Mouse (Mus musculus) megakaryocyte, adult 5-6 weeks (primary cell): Measurements from ENCODE around the gene Cyld. TPM values are rescaled to one million over a fixed set of nuclear protein-coding genes. Genes with fewer than 3 reads are reported as not detected.
A peak's percentile ranks its signal among the peaks of the same experiment; 100 is the strongest.

Experiments
- ATAC-seq: 2 replicates; pipeline ENCODE4 v1.8.0; 2016; ENCODE audit warnings: mild to moderate bottlenecking, inconsistent platforms; ENCODE audit not compliant: poor library complexity, severe bottlenecking
- total RNA-seq, 2 experiments: library from RNA; stranded (forward) in 1 of 2; stranded (reverse) in 1 of 2; fragments of 153-499, 151-499 nt in 1 of 2; fragments of 221-1000, 200-1000 nt in 1 of 2; gene quantifications; 2 replicates each; pipeline versions ENCODE4 v1.2.3 to v1.2.4; 2015 to 2017

The Cyld gene
- total RNA-seq, 2 experiments from 2014 or later: 40.6 to 50.0 TPM

DNA sequence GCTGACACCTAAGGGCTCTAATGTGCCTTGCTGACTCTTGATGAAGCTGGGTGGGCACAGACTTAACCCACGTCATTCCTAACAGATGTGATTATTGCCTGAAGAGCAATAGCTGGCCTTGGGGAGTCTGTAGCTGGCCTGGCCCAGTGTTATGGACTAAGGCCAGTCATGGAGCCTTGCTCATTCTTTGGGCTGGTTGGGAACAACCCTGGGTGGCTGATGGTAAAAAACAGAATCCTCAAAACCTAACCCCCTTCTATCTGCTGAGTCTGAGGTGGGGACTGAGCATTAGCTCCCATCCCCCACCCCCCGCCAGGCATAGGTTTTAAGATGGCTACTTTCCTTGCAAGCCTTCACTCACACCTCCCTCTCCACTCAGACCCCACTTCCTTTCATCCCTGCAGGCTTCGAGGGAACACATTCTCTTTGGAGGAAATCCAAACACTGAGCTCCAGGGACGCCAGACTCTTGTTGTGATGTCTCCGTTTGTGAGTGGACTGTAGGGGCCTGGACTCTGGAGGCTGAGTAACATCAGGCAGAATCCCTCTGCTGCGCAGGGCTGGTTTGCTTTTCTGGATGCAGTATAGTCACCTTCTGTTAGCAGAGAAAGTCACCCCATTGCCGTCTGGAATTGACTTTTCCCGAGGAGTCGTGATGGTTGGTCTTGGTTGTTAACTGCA, 10.5 kb upstream of the Cyld start:
- no peak for ATAC-seq

- ATAC-seq: no peak
Observed at GRCm38 (mm10) chr8:88686906-88687235, 10.0 kb upstream of the Cyld start.

- no peak for ATAC-seq
Observed at GRCm38 (mm10) chr8:88689151-88689550, 7.7 kb upstream of the Cyld start.

DNA sequence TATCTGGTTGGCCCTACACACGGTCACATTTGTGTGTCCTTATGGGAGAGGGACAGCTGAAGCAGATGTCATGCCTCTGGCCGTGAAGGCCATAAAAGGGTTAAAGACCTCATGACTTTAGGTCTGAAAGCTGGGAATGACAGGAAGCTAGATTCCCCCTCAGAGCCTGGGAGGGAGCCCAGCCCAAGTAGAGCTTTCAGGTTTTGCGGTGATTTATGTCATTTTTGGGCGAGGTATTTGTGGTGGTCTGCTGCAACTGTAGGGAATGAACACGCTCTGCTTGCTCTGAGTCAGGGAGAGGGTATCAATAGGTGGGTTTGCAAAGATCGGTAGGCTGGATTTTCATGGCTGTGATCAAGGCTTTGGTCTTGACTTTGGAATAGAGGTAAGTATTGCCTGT, 6.9 kb upstream of the Cyld start:
- no peak for ATAC-seq

- no peak for ATAC-seq
Observed at GRCm38 (mm10) chr8:88691342-88691948, 5.4 kb upstream of the Cyld start.

- ATAC-seq: no peak
Observed at GRCm38 (mm10) chr8:88691961-88692360, 4.9 kb upstream of the Cyld start.

- ATAC-seq: no peak
Observed at GRCm38 (mm10) chr8:88692866-88693265, 4.0 kb upstream of the Cyld start.

DNA sequence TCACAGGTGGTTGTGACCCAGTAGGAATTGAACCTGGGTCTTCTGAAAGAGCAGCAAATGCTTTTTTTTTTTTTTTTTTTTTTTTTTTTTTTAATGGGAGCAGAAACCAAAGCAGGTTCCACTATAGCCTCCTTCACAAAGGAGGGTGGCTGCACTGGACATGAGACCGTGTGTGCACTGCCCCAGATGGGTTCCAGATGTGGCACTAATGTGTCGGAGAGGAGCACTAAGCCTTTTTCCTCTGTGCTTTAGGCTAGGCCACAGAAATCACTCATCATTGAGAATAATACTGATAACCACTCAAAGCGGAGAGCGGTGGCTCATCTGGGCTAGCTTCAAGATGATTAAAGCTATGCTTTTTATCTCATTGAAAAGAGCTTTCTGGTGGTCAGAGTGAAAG, 3.5 kb upstream of the Cyld start:
- ATAC-seq: no peak

DNA sequence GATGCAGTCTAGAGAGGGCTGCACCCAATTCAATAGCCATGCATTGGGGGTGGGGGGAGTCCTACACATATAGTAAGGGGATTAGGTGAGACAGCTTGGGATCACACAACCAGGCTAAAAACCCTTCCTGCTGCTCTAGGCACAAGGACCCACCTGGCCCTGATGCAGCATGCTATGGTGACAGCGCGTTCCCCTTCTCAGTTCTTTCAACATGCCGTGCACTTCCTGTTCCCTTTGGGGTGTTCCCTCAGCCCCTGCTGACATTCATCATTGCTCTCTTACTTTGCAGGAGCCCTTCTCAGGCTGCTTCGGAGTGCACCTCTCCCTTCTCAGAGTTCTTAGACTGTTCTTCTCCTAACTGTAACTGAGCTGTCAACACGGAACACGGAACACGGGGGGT, 2.5 kb upstream of the Cyld start:
- ATAC-seq: peak; percentile 60

DNA sequence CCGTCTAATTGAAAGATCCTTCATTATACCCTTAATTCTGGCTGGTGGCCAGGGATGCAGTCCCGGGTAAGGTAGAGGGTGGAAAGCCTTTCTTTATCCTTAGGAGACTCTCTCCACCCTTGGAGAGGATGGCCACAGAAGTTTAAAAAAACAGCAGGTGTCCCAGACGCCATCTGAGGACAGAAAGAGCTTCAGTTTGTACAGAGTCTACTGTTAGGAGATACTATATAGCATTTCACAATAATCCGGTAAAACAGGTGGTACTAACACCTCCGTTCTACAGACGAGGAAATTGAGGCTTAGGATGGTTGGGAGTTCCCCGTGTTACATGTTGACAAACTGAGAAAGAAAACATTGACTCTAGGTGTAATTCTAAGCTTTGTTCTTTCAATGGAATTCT, 600 bp upstream of the Cyld start:
- no peak for ATAC-seq

DNA sequence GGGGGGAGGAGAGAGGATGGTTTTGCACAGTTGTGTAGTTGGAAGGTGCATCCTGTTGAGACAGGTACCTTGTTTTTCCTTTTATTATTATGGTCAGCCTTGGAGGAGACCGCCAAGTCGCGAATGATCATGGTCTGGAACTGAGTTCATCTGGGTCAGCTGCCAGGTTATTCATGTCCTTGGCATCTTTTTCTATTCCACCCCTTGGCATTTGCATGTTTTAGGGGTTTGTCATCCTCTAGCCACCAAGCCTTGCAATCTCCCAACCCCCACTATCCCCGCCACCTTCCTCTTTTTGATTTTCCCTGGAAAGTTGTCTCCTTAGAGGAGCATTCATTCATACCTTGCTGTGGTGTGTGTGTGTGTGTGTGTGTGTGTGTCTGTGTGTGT, 809 bp downstream of the Cyld start:
- ATAC-seq: no peak

GRCm38 (mm10) chr8:88698048-88698447, 1.2 kb downstream of the Cyld start:
- ATAC-seq: no peak

GRCm38 (mm10) chr8:88701611-88702010, 4.8 kb downstream of the Cyld start:
- ATAC-seq: peak; percentile 22; the same call in 1 of the 2 replicates

DNA sequence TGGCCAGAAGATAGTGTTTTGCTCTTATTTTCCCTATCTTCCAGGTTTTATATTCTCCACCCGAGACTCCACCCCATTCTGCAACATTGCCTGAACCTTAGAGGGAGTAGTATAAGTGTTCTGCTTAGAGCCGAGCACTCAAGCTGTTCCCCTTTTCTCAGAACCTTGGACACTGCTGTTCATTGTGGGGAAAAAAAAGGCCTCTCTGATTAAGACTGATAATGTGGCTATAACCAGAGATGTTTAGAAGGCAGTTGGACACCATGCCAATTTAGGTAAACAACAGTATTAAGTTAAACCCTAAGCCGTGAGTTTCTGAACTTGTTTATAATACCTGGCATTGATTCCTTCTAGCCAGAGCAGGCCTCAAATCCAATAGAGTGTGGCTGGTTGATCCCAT, 6.0 kb downstream of the Cyld start:
- ATAC-seq: no peak

DNA sequence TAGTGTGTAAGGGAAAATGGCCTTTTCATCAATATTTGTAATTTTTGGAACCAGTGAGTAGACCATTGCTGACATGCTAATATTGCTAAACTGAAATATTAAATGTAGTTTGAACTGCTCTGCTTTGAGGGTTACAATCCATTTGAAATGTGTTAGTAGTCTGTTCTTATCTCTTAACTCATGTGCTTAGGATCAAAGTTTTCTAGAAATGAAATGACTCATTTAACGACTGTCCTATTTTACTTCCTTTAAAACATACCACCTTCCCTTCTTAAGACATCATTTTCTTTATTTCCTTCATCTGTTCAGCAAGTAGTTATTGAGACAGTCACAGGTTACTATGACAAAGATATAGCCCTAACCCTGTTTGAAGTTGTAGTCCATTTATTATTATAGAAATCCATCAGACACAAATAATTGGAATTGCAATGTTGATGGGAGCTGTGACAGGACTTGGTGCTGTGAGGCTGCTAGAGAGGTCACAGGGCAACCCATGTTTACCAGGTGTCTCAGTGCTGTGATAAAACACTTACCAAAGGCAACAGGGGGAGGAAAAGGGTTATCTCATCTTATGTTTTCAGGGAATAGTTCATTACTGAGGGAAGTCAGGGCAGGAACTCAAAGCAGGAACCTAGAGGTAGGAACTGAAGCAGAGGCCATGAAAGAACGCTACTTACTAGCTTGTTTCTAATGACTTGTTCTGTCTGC, 26.6 kb downstream of the Cyld start:
- no peak for ATAC-seq

DNA sequence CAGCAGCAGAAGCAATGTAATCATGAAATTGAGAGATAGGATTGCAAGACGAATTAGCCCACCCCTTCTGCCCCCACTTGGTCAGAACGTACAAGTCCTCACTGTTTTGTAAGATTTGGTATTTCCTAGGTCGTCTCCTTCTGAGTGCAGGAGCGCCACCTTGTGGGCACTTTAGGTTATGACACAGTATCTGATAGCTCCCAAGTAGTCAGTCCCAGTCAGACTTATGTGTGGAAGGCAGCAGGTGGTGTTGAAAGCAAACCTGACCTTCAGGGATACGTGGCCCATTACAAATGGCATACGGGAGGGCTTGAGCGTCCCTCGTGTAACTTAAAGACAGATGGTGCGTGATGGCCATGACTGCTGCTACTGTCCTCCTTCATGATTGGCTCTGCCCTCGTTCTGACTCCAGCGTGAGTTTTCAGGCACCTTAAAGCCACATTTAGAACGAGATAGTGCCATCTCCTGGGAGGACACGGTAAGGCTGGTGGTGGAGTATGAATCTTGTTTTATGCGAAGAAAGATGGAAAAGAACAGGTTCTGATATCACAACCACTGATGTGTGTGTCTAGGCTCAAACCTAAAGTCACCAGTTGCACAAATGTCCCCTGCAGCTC, 58.5 kb downstream of the Cyld start:
- ATAC-seq: peak; percentile 86

DNA sequence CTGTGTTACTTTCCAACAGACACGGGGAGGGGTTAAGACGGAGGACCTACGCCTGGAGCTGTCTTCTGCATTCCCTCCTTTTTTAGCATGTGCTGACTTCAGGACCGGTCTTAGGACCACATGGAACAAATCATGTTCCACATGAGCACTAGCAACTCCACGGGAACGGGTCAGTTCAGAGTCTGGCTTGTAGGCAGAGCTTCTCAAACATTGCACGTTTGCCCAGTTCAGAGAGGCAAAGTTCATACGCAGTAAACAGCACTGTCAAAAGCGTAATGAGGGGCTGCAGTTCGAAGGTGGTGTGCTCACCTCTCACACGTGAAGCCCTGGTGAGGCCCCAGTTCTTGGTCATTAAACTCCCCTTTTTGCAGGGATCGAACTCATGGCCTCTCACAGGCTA, 65.2 kb downstream of the Cyld start:
- ATAC-seq: no peak

- peak; percentile 33; the same call in 1 of the 2 replicates for ATAC-seq
Observed at GRCm38 (mm10) chr8:88771241-88771640, 74.4 kb downstream of the Cyld start.

- no peak for ATAC-seq
Observed at GRCm38 (mm10) chr8:88774593-88775297, 77.9 kb downstream of the Cyld start.

DNA sequence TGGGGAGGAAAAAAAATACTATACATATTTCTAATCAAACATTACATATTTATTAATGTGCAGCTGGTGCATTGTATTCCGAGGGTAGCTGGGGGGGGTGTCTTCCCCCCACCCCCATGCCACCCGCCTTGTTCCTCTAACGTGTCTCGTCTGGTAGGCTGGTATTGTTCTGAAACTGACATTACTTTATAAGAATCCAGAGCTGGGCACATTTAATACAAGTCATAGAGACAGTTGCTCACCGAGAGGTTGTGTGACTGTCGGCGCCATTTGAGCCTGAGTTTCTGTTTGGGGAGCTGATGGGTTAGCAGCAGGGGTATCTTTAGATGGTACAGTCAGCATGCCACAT, 78.4 kb downstream of the Cyld start:
- no peak for ATAC-seq

GRCm38 (mm10) chr8:88780142-88780541, 83.3 kb downstream of the Cyld start:
- no peak for ATAC-seq
